Mouse (Mus musculus): ENCODE results near the gene Wdr25. TPM values are rescaled to one million over a fixed set of nuclear protein-coding genes. Genes with fewer than 3 reads are reported as not detected.

Wdr25 gene
- polyA plus RNA-seq, 1 experiment from 2014 or later: 10.2 TPM

- Histone ChIP-seq H3K36me3 (ENCODE audit: control insufficient read depth, insufficient read depth) (no peaks in the 10 kb centered on the region), H3K4me2 (ENCODE audit: low read depth, low read length) (peak within 1 kb of the TSS; percentile 86), H3K9me3 (replicated peaks; ENCODE audit: control insufficient read depth, low read length) (no peaks in the 10 kb centered on the region), H3K4me1 (ENCODE audit: control insufficient read depth, insufficient read depth, low read length) (0 out of 2 replicates have a peak, but pooled peaks cover 3% of the 10 kb centered on the region), H3K9ac (ENCODE audit: low read length) (peak within 1 kb of the TSS; percentile 78), H3K27ac (ENCODE audit: low read length) (no peak within 1 kb of the TSS), H3K4me3 (ENCODE audit: low read length) (peak within 1 kb of the TSS; percentile 56), H3K27me3 (ENCODE audit: control insufficient read depth, insufficient read depth, low read length) (peaks cover 36% of the 10 kb centered on the region)
- WGBS: 2% methylated on average over 48 of the region's 48 CpGs
- ATAC-seq (replicated peaks; ENCODE audit: extremely low read depth, insufficient read depth, low FRiP score): peak; percentile 44; the same call in 1 of the 2 replicates
Measured at GRCm38 (mm10) chr12:109068167-109068653, 174.8 kb downstream of the Wdr25 start, which contains the start of gene Begain. Gene Begain, minus strand, starts transcription at chr12:109068217.

DNA sequence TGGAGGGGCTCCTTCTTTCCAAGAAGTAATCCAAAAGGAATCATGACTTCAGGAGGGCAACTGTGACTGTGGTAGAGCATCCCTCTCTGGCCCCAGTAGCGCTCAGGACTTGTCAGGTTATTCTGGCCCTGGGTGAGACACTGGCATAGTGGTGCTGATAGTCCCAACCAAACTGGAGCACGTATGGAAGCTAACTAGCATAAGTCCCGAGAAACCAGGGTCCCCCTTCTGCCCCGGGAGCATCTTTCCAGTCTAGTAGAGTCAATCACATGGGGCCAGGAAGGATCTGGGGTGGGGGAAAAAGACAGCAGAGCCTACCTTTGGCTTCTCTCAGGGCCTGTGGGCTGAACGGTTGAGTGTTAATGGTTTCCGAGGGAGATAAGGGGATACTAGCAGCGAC is 175.3 kb downstream of the Wdr25 start:
- Histone ChIP-seq H3K27me3 (ENCODE audit: control insufficient read depth, insufficient read depth, low read length) (peaks cover 36% of the 10 kb centered on the region), H3K4me3 (ENCODE audit: low read length) (no peak overlapping the region), H3K4me2 (ENCODE audit: low read depth, low read length) (peak overlapping the region; percentile 86), H3K4me1 (ENCODE audit: control insufficient read depth, insufficient read depth, low read length) (0 out of 2 replicates have a peak, but pooled peaks cover 3% of the 10 kb centered on the region), H3K36me3 (ENCODE audit: control insufficient read depth, insufficient read depth) (no peaks in the 10 kb centered on the region), H3K9ac (ENCODE audit: low read length) (no peak overlapping the region; the same call in 1 of the 2 replicates), H3K27ac (ENCODE audit: low read length) (no peak overlapping the region), H3K9me3 (replicated peaks; ENCODE audit: control insufficient read depth, low read length) (no peaks in the 10 kb centered on the region)
- ATAC-seq (replicated peaks; ENCODE audit: extremely low read depth, insufficient read depth, low FRiP score): no peak
- 52% methylated on average over 7 of the region's 7 CpGs for WGBS

DNA sequence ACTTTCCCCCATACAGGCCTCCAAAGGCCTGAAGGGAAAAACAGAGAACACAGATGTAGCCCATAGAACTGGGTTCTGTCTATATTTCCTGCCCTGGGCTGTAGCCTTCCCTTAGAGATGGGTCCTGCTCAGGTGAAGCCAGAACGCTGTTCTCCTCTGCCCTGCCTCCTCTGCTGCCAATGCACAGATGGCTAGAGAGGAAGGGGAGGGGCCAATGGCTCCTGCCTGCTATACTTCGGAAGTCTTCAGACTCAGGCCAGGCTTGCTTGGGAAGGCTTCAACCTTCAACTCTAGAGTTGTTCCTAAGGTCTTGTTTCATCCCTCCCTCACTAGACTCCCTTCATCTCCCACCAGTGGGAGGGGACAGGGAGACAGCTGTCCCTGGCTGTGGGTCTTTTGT is 176.3 kb downstream of the Wdr25 start:
- Histone ChIP-seq H3K4me1 (ENCODE audit: control insufficient read depth, insufficient read depth, low read length) (0 out of 2 replicates have a peak, but pooled peaks cover 3% of the 10 kb centered on the region), H3K27me3 (ENCODE audit: control insufficient read depth, insufficient read depth, low read length) (peaks cover 36% of the 10 kb centered on the region), H3K36me3 (ENCODE audit: control insufficient read depth, insufficient read depth) (no peaks in the 10 kb centered on the region), H3K4me2 (ENCODE audit: low read depth, low read length) (no peak overlapping the region), H3K9me3 (replicated peaks; ENCODE audit: control insufficient read depth, low read length) (no peaks in the 10 kb centered on the region), H3K27ac (ENCODE audit: low read length) (no peak overlapping the region), H3K9ac (ENCODE audit: low read length) (no peak overlapping the region), H3K4me3 (ENCODE audit: low read length) (no peak overlapping the region)
- WGBS: 36% methylated on average over 2 of the region's 2 CpGs
- ATAC-seq (replicated peaks; ENCODE audit: extremely low read depth, insufficient read depth, low FRiP score): no peak

DNA sequence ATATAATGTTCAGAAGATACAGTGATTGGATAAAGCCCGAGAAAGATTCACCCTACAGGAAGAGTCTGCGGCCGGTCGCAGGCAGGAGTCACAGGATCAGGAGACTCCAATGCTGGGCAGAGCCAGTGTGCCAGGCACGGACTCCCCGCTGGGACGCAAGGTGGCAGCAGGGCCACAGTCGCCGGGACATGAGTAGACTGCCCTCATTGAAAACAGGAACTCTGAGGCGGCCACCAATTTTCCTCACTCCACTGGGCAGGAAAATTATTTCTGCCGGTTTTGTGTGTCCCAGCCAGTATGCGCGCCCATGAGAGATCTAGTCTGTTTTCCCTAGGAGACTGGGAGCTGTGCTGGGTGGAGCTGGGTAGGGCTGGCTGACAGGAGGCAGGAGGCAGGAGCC is 177.8 kb downstream of the Wdr25 start:
- Histone ChIP-seq H3K4me1 (ENCODE audit: control insufficient read depth, insufficient read depth, low read length) (0 out of 2 replicates have a peak, but pooled peaks cover 3% of the 10 kb centered on the region), H3K27ac (ENCODE audit: low read length) (no peak overlapping the region), H3K27me3 (ENCODE audit: control insufficient read depth, insufficient read depth, low read length) (peaks cover 30% of the 10 kb centered on the region), H3K9ac (ENCODE audit: low read length) (no peak overlapping the region), H3K4me3 (ENCODE audit: low read length) (no peak overlapping the region), H3K36me3 (ENCODE audit: control insufficient read depth, insufficient read depth) (no peaks in the 10 kb centered on the region), H3K9me3 (replicated peaks; ENCODE audit: control insufficient read depth, low read length) (no peaks in the 10 kb centered on the region), H3K4me2 (ENCODE audit: low read depth, low read length) (no peak overlapping the region)
- WGBS: 85% methylated on average over 13 of the region's 13 CpGs
- no peak for ATAC-seq (replicated peaks; ENCODE audit: extremely low read depth, insufficient read depth, low FRiP score)

DNA sequence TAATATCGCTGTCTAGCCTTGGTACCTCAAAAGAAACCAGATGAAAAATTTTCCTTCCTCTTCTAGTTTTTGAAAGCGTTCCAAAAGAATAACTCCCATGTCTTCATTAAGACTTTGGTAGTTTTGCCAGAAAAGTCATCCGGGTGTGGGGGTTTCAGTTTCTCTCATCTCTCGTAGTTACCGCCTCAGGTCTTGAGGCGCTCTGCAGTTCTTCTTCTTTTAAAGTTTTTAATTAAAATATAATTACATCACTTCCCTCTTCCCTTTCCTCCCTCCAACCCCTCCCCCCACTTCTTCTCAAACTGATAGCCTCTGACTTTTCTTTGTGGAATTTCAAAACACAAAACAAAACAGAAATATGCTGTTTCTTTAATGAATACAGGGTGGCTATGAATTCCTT is 180.7 kb downstream of the Wdr25 start:
- H3K36me3 ChIP-seq (ENCODE audit: control insufficient read depth, insufficient read depth): no peaks in the 10 kb centered on the region
- H3K27me3 ChIP-seq (ENCODE audit: control insufficient read depth, insufficient read depth, low read length): peaks cover 10% of the 10 kb centered on the region
- ATAC-seq (replicated peaks; ENCODE audit: extremely low read depth, insufficient read depth, low FRiP score): no peak
- H3K4me3 ChIP-seq (ENCODE audit: low read length): no peak overlapping the region
- H3K4me2 ChIP-seq (ENCODE audit: low read depth, low read length): no peak overlapping the region
- 78% methylated on average over 6 of the region's 6 CpGs for WGBS
- no peaks in the 10 kb centered on the region for H3K9me3 ChIP-seq (replicated peaks; ENCODE audit: control insufficient read depth, low read length)
- H3K9ac ChIP-seq (ENCODE audit: low read length): no peak overlapping the region
- H3K4me1 ChIP-seq (ENCODE audit: control insufficient read depth, insufficient read depth, low read length): no peaks in the 10 kb centered on the region
- no peak overlapping the region for H3K27ac ChIP-seq (ENCODE audit: low read length)

- no peaks in the 10 kb centered on the region for H3K36me3 ChIP-seq (ENCODE audit: control insufficient read depth, insufficient read depth)
- WGBS: 78% methylated on average over 2 of the region's 2 CpGs
- no peaks in the 10 kb centered on the region for H3K4me1 ChIP-seq (ENCODE audit: control insufficient read depth, insufficient read depth, low read length)
- H3K9me3 ChIP-seq (replicated peaks; ENCODE audit: control insufficient read depth, low read length): no peaks in the 10 kb centered on the region
- no peak overlapping the region for H3K4me2 ChIP-seq (ENCODE audit: low read depth, low read length)
- ATAC-seq (replicated peaks; ENCODE audit: extremely low read depth, insufficient read depth, low FRiP score): no peak
- no peak overlapping the region for H3K9ac ChIP-seq (ENCODE audit: low read length)
- peaks cover 8% of the 10 kb centered on the region; the same call in 1 of the 2 replicates for H3K27me3 ChIP-seq (ENCODE audit: control insufficient read depth, insufficient read depth, low read length)
- H3K4me3 ChIP-seq (ENCODE audit: low read length): no peak overlapping the region
- H3K27ac ChIP-seq (ENCODE audit: low read length): no peak overlapping the region
Measured at GRCm38 (mm10) chr12:109074777-109075285, 181.4 kb downstream of the Wdr25 start.

DNA sequence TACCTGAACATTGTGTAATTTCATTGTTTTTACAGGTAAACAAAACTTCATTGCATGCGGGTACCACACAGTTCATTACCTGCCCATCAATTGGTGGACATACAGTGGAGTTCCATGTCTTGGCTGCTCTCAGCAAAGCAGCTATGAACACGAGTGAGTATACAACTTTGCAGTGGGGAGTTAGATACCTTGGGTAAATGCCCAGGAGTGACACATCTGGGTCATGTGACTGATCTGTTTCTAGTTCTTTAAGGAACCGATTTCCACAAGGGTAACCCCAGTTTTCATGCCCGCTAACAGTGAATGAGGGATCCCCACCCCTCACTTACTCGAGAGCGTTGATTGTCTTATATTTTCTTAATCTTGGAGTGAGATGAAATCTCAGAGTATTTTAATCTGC is 183.6 kb downstream of the Wdr25 start:
- Histone ChIP-seq H3K9ac (ENCODE audit: low read length) (no peak overlapping the region), H3K27me3 (ENCODE audit: control insufficient read depth, insufficient read depth, low read length) (no peaks in the 10 kb centered on the region), H3K4me3 (ENCODE audit: low read length) (no peak overlapping the region), H3K4me1 (ENCODE audit: control insufficient read depth, insufficient read depth, low read length) (no peaks in the 10 kb centered on the region), H3K9me3 (replicated peaks; ENCODE audit: control insufficient read depth, low read length) (no peaks in the 10 kb centered on the region), H3K36me3 (ENCODE audit: control insufficient read depth, insufficient read depth) (no peaks in the 10 kb centered on the region), H3K4me2 (ENCODE audit: low read depth, low read length) (no peak overlapping the region), H3K27ac (ENCODE audit: low read length) (no peak overlapping the region)
- no peak for ATAC-seq (replicated peaks; ENCODE audit: extremely low read depth, insufficient read depth, low FRiP score)
- 78% methylated on average over 6 of the region's 6 CpGs for WGBS

Other genes starting within 250 kb of the Wdr25 start
- gene Degs2, start 191.3 kb upstream of the Wdr25 start, polyA plus RNA-seq (2015; fragmentation: Nextera tagmentation; extraction: Ambion mirVana): 1.5 and 3.0 TPM in 2 replicates
- gene Yy1, start 100.7 kb upstream of the Wdr25 start, polyA plus RNA-seq (2015; fragmentation: Nextera tagmentation; extraction: Ambion mirVana): 11.7 and 12.5 TPM in 2 replicates
- gene Slc25a29, start 57.7 kb upstream of the Wdr25 start, polyA plus RNA-seq (2015; fragmentation: Nextera tagmentation; extraction: Ambion mirVana): 4.2 and 4.3 TPM in 2 replicates
- gene Slc25a47, start 57.6 kb upstream of the Wdr25 start, polyA plus RNA-seq (2015; fragmentation: Nextera tagmentation; extraction: Ambion mirVana): 5.8 and 6.6 TPM in 2 replicates
- gene Wars, start 543 bp downstream of the Wdr25 start, polyA plus RNA-seq (2015; fragmentation: Nextera tagmentation; extraction: Ambion mirVana): 58.1 and 63.0 TPM in 2 replicates
- 1.5 and 2.1 TPM in 2 replicates for gene Begain, start 174.6 kb downstream of the Wdr25 start, polyA plus RNA-seq (2015; fragmentation: Nextera tagmentation; extraction: Ambion mirVana)

All from heart, embryonic 16.5 days (tissue).